Mouse (Mus musculus): ENCODE measurements at regions not wholly inside any gene's neighbourhood (a gene's known extent, or its start where the extent isn't known, plus 50 kb on each side); places are given as distances from the start of the nearest gene placed in this dataset.

DNA sequence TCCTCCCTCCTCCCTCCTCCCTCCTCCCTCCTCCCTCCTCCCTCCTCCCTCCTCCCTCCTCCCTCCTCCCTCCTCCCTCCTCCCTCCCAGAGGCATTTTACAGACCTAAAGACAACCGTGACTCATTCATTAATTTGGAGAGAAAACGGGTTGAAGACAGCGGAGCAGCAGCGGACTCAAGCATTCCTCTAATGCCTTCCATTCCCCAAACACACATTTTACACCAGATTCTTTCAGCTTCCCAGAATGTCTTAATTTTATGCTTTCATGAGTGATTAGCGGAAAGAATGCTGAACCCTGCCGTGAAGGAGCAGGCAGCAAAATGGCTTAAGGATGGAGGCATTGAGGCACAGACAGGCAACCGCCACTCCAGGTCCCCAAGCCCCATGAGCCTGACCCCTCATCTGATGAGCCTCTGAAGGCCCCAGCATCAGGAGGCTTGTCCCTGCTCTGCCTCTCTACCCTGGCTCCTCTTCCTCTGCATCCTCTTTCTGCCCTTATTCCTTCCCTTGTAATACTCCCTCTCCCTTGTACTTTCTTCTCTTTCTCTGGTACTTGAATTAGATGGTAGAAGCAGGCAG is 192.5 kb downstream of the Cdc5l start:
- no peak for DNase-seq (ENCODE audit: low spot score in 2 of 2)

DNA sequence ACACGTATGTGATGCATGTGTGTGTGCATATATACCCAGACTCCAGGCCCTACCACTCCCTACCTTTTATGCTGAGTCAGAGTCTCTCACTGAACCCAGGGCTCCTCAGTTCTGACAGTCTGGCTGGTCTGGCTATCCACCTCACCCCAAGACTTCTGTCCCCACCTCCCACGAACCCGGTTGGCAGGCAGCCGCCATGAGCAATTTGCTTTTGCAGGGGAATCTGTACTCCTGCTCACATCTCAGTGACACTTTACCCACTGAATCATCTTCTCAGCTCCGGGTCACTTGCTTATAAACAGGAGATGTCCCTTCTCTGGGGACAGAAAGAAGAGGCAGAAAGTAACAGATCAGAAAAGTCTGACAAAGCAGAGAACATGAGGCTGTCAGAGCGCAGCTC is 193.0 kb downstream of the Cdc5l start:
- no peak for DNase-seq (ENCODE audit: low spot score in 2 of 2)

DNA sequence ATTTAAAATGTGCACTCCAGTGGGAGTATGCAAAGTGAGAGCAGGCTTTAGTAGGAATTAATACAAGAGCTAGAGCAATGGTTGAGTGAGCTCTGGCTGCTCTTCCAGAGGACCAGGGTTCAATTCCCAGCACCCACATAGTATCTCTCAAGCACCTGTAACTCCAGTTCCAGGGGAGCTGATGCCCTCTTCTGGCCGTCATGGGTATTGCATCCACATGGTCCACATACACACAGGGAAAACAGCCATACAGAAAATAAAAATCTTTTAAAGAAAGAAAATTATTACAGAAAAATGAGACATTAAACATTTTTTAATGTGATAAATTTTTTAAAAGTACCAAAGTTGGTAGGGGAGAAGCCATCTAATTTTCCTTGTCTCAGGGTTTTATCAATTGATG is 196.3 kb downstream of the Cdc5l start:
- DNase-seq (ENCODE audit: low spot score in 2 of 2), result no peak

DNA sequence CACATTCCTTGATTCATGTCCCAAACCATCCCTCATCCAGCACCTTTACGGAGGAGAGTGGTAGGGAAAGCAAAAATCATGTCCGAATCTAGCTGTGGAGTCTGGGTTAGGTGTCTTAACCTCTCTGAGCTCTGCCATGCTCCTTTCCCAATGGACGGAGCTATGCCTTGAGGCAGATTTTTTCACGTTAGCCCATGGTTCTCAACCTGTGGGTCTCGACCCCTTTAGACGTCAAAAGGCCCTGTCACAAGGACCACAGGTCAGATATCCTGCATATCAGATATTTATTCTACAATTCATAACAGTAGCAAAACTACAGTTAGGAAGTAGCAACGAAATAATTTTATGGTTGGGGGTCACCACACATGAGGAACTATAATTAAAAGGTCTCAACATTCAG is 198.1 kb downstream of the Cdc5l start:
- no peak for DNase-seq (ENCODE audit: low spot score in 2 of 2)

DNA sequence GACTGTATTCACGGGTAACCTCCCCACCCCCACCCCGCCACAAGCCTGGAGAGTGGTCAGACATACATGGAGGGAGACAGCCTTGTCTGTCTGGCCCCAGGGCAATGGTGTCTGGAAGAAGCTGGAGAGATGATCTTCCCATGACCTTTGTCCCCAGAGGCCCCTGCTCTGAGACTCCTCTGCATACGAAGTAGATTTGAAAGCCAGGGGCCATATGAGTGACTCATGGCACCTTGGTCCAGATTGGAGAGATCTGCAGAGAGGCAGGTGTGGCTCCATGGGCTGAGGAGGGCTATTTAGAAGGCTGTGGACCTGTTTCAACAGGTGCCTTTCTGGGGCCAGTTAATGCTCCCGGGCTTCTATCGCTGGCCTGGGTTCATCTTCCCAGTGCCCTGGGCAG is 200.7 kb downstream of the Cdc5l start:
- no peak for DNase-seq (ENCODE audit: low spot score in 2 of 2)

DNA sequence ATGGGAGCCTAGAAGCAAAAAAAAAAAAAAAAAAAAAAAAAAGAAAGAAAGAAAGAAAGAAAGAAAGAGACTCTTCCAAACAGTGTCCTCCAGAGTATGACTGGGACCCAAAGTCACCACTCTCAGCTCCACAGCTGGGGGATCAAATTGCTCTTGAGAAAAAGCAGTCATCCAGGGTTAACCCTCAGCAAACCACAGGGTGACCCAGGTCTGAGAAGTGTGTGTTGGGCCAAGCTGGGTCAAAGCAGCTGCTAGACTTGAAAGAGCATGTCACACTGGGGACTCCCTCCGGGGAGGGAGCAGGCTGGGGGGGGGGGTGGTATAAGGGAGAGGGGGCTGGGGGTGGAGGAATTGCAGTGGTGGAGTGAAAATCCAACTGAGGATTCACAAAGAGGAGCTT is 206.3 kb downstream of the Cdc5l start:
- no peak for DNase-seq (ENCODE audit: low spot score in 2 of 2)

DNA sequence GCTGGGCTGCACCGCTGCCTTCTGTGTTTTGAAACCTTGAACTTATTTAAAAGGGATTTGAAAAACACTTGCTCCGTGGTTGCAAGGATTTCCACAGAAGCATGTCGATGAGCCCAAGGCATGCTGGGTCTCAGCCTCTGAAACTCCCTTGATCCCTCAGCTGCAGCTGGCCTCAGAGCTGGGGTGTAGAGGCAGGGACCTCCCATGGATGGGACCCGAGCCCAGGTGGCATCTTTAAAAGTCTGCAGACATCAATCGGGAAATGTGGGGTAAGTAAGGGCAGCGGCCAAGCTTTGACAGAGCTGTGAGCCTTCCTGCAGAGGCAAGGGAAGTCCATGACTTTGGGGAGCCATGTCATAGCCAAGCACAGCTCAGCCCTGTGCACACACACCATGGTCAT is 207.1 kb downstream of the Cdc5l start:
- no peak for DNase-seq (ENCODE audit: low spot score in 2 of 2)

DNA sequence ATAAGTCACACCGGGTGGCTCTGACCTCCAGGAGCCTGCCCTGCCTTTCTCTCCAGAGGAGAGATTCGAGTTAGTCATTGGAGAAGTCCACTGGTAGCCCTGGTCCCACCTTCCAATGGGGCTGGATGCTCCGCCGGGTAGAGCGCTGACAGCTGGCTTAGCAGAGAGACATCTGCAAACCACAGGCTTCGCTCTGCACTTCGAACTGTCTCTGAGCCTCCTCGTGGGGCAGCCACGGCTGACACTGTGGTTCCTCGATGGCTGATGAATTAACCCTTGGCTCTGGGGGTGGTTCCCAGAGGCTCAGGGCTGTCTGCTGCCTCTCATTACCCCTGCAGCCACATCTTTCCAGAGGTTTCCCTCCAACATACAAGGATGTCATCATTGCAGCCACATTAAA is 211.9 kb downstream of the Cdc5l start:
- DNase-seq (ENCODE audit: low spot score in 2 of 2), result no peak

DNA sequence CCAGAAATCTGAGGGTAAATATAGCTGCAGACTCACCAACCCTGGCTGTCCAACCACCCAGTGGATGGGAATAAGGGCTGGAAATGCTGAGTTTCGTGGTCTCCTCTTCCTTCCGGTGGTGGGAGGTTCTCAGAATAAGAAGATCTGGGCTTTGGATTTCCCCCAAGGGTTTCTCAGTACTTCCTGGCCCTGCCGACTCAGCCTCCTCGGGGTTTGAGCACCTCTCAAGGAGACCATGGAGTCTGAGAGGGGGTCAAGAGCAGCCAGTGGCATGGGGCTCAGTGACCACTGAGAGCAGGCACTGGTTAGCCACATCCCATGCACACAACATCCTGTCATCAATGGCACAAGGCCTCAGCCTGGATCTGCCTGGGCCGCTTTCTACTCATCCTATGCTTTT is 216.4 kb downstream of the Cdc5l start:
- no peak for DNase-seq (ENCODE audit: low spot score in 2 of 2)

DNA sequence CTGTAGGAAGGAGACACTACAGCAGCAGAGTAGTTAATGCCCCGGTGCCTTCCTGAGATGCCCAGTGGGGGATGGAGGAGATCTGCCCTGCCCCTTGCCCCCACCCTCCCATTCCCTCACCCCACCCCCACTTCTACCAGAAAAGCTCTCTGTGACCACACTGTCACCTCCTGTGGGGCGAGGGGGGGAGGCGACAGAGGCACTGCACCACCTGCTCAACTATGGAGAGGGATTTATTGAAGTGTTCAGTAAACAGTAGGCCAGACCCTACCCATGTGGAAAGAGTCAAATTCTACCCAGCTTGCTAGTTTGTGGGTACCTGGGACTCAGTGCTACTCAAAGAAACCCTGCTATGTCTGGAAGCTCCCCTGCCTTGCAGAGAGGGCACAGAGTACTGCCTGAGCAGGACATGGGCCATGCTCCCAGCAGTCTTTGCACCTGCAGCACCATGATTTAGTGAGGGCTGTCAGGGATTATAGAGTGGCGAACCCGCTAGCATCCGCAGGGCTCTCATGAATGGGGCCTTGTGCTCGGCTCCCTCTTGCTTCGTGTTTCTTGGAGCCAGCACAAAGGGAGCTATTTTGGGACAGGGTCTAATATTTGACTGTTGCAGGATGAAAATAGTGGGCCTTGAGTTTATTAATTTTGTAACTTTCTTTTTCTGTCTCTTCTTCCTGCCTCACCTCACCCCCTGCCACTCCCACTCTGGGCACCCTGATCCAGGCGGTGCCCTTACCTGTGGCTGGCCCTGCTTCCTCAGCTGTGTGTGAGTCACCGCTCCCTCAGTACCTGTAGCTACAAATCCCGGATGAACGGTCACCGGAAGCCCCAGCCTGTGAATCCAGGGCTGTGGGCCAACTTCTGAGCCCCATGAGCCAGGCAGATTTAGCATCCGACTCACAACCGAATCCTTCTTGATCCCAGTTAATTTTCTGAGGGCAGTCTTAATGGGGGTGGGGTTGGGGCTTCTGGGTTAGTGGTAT is 218.2 kb downstream of the Cdc5l start:
- no peak for DNase-seq (ENCODE audit: low spot score in 2 of 2)

DNA sequence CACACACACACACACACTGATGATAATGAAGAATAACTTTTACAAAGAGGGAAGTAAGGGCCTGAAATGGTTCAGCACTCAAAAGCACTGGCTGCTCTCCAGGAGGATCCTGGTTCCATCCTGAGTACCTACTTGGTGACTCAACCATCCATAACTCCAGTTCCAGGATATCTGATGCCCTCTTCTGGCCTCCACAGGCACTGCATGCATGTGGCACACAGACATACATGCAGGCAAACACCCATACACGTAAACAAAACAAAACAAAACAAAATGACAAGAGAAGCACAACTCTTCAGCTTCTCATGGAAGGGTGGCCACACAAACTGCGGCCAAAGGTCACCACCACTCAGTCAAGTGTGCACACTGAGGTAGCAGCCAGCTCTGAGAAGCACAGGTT is 222.6 kb downstream of the Cdc5l start:
- no peak for DNase-seq (ENCODE audit: low spot score in 2 of 2)

DNA sequence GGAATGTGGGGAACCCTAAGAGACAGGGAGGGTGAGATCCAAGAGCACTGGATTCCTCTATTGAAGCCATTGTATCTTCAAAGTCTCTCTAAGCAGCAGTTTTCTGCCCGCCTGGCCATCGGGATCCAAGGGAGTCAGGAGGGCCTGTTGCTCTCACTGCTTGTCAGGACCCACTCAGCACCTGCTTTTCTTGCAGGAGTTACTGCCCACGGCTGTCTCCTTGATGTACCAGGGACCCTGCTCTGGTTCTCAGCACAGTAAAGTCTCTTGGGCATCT is 224.2 kb downstream of the Cdc5l start:
- DNase-seq (ENCODE audit: low spot score in 2 of 2), result no peak

DNA sequence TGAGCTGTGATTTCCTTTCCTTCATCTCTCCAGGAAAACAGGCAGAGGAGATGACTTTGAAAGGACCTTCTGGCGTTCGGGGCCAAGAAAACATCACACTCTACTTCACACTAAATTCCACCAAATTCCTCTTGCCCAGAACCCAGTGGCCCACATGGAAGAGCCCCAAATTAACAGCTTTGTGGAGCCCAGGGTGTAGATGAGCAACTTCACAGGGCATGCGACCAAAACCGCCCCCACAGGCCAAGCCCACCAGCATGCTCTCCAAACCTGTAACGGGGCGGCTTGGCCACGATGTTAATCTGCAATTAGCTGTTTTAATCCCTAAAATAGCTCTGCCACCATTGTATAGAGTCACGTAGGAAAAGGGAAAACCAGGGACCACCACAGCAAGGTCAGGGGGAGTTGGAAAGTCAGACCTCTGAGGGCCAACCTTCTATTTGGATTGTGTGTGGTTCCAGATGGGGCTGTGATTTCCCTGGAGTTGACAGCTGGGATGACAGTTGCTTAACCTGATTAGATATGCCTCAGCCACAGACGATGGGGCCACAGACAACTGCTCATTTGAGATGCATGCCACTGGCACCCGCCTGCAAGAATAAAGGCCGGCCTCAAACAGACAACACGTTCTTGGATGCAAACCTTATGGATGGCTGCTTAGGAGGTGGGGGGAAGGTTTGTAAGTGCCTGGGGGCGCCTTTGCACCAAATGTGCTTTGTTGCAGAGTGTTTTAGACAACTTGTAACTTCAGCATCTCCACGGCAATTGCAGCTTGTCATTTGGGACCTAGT is 224.7 kb downstream of the Cdc5l start:
- DNase-seq (ENCODE audit: low spot score in 2 of 2), result no peak

DNA sequence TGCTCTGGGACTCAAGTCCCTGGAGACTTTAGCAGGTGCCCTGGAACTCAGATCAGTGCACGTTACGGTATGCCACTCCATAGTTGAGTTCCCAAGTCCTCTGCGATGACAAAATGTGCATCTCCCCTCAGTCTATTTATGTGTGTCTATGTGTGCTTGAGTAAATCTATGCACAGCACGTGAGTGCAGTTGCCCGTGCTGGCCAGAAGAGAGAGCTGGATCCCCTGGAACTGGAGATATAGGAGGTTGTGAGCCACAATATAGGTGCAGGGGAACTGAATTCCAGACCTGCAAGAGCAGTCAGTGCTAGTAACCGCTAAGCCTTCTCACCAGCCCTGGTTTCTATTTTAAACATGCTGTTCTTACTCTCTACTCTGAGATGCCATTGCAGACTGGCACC is 237.8 kb downstream of the Cdc5l start:
- DNase-seq (ENCODE audit: low spot score in 2 of 2), result no peak

DNA sequence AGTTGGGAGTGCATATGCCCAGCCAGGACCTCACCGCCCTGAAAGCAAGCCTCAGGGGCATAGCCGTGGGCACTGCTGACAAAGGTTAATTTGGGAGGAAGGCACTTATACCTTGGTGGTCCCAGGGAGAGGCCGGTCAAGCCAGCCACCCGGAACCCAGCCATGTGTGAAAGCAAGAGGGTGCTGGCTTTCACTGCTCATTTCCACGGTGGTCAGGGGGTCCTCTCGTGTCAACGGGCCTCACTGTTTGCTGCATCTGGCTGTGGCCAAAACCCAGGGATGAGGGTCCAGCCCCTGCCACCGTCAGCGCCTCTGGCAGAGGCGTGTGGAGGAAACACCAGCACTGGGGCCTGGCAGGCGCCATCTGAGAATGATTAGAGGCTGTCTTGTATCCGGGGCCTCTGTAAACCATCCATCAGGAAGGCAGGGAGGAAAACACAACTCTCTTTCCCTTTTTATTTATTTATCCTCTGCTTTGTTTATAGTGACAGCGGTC is 238.7 kb downstream of the Cdc5l start:
- no peak for DNase-seq (ENCODE audit: low spot score in 2 of 2)

DNA sequence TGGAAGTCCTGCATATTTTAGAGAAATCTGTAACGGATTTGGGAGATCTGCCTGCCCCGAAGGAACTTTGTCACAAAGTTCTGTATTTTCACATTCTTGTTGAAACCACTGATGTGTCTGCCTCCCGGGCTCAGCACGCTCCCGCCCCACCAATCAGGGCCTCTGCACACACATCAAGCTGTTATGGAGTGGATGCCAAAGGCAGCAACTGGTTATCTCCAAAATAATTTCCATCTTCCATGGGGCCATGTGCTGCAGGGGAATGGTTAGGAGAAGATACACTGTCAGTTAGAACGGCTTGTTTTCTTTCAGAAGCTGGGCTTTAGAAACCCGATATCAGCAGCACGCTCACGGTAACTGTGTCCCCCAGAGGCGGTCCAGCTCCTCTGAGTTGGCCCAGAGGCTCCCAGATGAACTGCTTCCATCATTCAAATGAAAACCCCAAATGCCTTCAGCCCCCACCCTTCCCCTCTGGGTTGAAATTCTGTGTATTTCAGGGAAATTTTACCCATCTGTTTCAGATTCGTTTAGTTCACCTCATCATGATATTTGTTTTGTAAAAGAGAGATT is 240.0 kb downstream of the Cdc5l start:
- DNase-seq (ENCODE audit: low spot score in 2 of 2), result no peak

DNA sequence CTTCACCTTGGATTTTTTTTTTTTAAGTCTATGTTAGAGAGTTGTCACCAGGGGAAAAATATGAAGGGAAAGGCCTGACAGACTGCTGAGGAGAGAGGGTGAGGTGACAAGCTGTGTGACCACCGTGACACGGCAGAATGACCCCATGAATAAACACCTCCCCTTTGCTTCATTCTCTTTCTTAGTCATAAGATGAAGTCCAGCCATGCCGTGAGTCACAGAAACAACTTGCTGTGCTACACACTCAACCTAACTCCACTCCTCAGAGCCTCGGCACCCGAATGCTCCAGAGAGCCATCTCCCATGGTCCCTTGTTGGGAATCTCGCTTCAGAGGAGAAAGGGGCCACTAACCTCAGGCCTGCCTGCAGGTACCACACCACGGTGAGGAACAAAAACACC is 246.1 kb downstream of the Cdc5l start:
- DNase-seq (ENCODE audit: low spot score in 2 of 2), result no peak

DNA sequence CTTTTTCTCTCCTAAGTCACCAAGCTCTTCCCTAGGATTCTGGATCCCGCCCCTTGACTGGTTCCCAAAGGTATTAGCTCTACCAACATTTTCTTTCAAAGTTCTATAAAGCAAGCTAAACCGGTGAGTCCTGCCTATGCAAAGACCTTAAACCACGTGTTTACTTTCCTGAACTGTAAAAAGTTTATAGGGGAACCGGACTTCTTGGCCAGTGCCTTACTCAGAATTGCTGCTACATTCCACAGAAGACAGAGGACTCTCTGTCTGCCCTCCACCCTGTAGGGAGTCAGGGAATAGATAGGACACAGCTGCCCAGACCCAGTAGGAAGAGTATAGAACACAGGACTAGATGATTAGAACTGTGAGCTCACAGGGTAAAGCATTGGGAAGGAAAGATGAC is 257.2 kb downstream of the Cdc5l start:
- DNase-seq (ENCODE audit: low spot score in 2 of 2), result no peak

DNA sequence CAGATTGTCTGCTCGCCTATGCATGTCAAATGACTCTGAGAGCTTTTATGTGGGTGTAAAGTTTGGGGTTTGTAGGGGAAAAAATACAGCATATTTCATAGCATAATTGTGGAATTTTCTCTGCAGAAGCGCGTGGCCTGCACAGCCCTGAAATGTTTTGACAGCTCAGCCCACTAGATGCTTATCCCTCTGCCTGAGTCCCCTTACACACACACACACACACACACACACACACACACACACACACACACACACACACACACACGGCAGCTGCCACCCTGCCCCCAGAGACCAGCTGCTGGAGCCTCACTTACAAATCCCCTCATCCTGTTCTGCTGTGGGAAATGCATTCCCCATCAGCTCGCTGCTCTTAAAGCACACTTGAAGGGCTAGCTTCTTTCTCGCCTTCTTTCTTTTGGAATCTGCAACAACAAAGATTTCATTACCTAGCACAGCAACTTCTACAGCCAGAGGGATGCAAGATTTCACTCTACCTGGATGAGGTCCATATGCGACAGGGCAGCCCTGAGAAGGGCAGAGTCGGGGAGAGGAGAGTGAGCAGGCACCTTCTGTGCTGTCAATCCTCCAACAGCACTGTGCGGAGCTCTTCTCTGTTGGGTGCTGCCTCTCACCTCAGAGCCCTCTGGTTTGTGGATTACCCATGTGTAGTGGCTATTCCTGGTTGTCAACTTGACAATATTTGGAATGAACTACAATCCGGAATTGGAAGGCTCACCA is 264.1 kb downstream of the Cdc5l start:
- DNase-seq (ENCODE audit: low spot score in 2 of 2), result peak; percentile 36 to 50

Measured in frontal cortex, postnatal 10 days (tissue).